ENCODE assay signal across 10 mouse cellular contexts in genomic region chr2:163252645-163253044, GRCm38 (mm10). TPM values are rescaled to one million over a fixed set of nuclear protein-coding genes. Genes with fewer than 3 reads are reported as not detected.
DNase-seq lines count a peak whose midpoint lies in the region; ATAC-seq and TF ChIP-seq lines count a peak whose summit lies in the region.
"Had no signal": no experiment of that assay in that cellular context is flagged by ENCODE, and none has a peak within 500 bp of the region (broad histone marks: within the 10 kb centered on the region; RNA-seq: fewer than 3 reads in every experiment).

No protein-coding gene starts in this region.

- H3K9me3 ChIP-seq in forebrain, postnatal 0 days (ENCODE audit: low read length), result no peaks in the 10 kb centered on the region
- H3K9me3 ChIP-seq in forebrain, embryonic 16.5 days (ENCODE audit: control insufficient read depth, low read length), result no peaks in the 10 kb centered on the region
- no peaks in the 10 kb centered on the region for H3K9me3 ChIP-seq in midbrain, embryonic 12.5 days
- no peaks in the 10 kb centered on the region for H3K9me3 ChIP-seq in midbrain, embryonic 11.5 days (ENCODE audit: control insufficient read depth, low read length)
- H3K9me3 ChIP-seq in midbrain, postnatal 0 days (ENCODE audit: low read length), result no peaks in the 10 kb centered on the region
- H3K9me3 ChIP-seq: neural tube, embryonic 12.5 days had no signal

- DNase-seq in forebrain, postnatal 0 days, result no peak
- DNase-seq in midbrain, embryonic 11.5 days (ENCODE audit: low spot score, missing footprints), result no peak
- DNase-seq in c-Kit-positive CD71-positive TER-119-negative erythroid progenitor cells, embryonic 14.5 days (ENCODE audit: low read depth), result peak; percentile 15
- no peak for DNase-seq in midbrain, postnatal 0 days (ENCODE audit: low spot score)
- no peak for DNase-seq in frontal cortex, postnatal 36 days (ENCODE audit: low spot score in 2 of 2)
- no peak for DNase-seq in thymus, postnatal 0 days (ENCODE audit: low spot score)
- DNase-seq: gastrocnemius, postnatal 10 days had no signal

- no peak overlapping the region for H3K4me2 ChIP-seq in forebrain, postnatal 0 days (ENCODE audit: low read depth)
- no peak overlapping the region for H3K4me2 ChIP-seq in forebrain, embryonic 16.5 days (ENCODE audit: low read length)
- no peak overlapping the region for H3K4me2 ChIP-seq in midbrain, embryonic 12.5 days (replicated peaks)
- no peak overlapping the region for H3K4me2 ChIP-seq in midbrain, embryonic 11.5 days
- H3K4me2 ChIP-seq in midbrain, postnatal 0 days (ENCODE audit: low read depth, low read length, poor library complexity, severe bottlenecking), result no peak overlapping the region
- H3K4me2 ChIP-seq: neural tube, embryonic 12.5 days had no signal

- peak; percentile 52 for TF ChIP-seq CTCF in forebrain, postnatal 0 days (IDR thresholded peaks at IDR 0.05; ENCODE audit: low read depth)
- peak; percentile 65 for TF ChIP-seq CTCF in midbrain, postnatal 0 days (IDR thresholded peaks at IDR 0.05)

- peaks cover 4% of the 10 kb centered on the region; the same call in 1 of the 2 replicates for H3K4me1 ChIP-seq in forebrain, postnatal 0 days (ENCODE audit: insufficient read depth)
- H3K4me1 ChIP-seq in forebrain, embryonic 16.5 days (replicated peaks; ENCODE audit: control insufficient read depth, insufficient read depth, low read length), result peaks cover 10% of the 10 kb centered on the region
- peaks cover 18% of the 10 kb centered on the region for H3K4me1 ChIP-seq in midbrain, embryonic 12.5 days
- no peaks in the 10 kb centered on the region for H3K4me1 ChIP-seq in midbrain, embryonic 11.5 days (ENCODE audit: control insufficient read depth, insufficient read depth, low read length)
- no peaks in the 10 kb centered on the region for H3K4me1 ChIP-seq in midbrain, postnatal 0 days (ENCODE audit: insufficient read depth, low read length)

- no peak for ATAC-seq in forebrain, postnatal 0 days
- ATAC-seq in forebrain, embryonic 16.5 days, result no peak
- ATAC-seq in midbrain, embryonic 12.5 days (ENCODE audit: low FRiP score, low read depth), result no peak
- no peak for ATAC-seq in midbrain, embryonic 11.5 days (ENCODE audit: low FRiP score)
- no peak for ATAC-seq in midbrain, postnatal 0 days (ENCODE audit: low FRiP score)

- peaks cover 12% of the 10 kb centered on the region; the same call in 1 of the 2 replicates for H3K27me3 ChIP-seq in forebrain, postnatal 0 days (ENCODE audit: insufficient read depth, low read length)
- no peaks in the 10 kb centered on the region for H3K27me3 ChIP-seq in forebrain, embryonic 16.5 days (replicated peaks; ENCODE audit: control insufficient read depth, insufficient read depth, low read length)
- no peaks in the 10 kb centered on the region for H3K27me3 ChIP-seq in midbrain, embryonic 12.5 days
- no peaks in the 10 kb centered on the region for H3K27me3 ChIP-seq in midbrain, embryonic 11.5 days (ENCODE audit: control insufficient read depth, insufficient read depth, low read length)
- H3K27me3 ChIP-seq in midbrain, postnatal 0 days (ENCODE audit: insufficient read depth, low read length), result no peaks in the 10 kb centered on the region
- H3K27me3 ChIP-seq: neural tube, embryonic 12.5 days had no signal

- no peak overlapping the region for H3K9ac ChIP-seq in forebrain, postnatal 0 days
- no peak overlapping the region for H3K9ac ChIP-seq in forebrain, embryonic 16.5 days (replicated peaks; ENCODE audit: low read depth, low read length)
- no peak overlapping the region for H3K9ac ChIP-seq in midbrain, embryonic 12.5 days (replicated peaks)
- no peak overlapping the region for H3K9ac ChIP-seq in midbrain, embryonic 11.5 days (ENCODE audit: low read length)
- no peak overlapping the region for H3K9ac ChIP-seq in midbrain, postnatal 0 days (replicated peaks; ENCODE audit: low read length, poor library complexity, severe bottlenecking)
- H3K9ac ChIP-seq: neural tube, embryonic 12.5 days had no signal

- no peak overlapping the region for H3K4me3 ChIP-seq in forebrain, postnatal 0 days (ENCODE audit: low read depth, low read length)
- H3K4me3 ChIP-seq in forebrain, embryonic 16.5 days (replicated peaks; ENCODE audit: low read length), result no peak overlapping the region
- no peak overlapping the region for H3K4me3 ChIP-seq in midbrain, embryonic 12.5 days
- no peak overlapping the region for H3K4me3 ChIP-seq in midbrain, embryonic 11.5 days (ENCODE audit: low read depth, low read length)
- H3K4me3 ChIP-seq in midbrain, postnatal 0 days (ENCODE audit: low read depth, low read length), result no peak overlapping the region
- H3K4me3 ChIP-seq: neural tube, embryonic 12.5 days had no signal

- H3K36me3 ChIP-seq in forebrain, postnatal 0 days (ENCODE audit: insufficient read depth), result no peaks in the 10 kb centered on the region
- no peaks in the 10 kb centered on the region for H3K36me3 ChIP-seq in forebrain, embryonic 16.5 days (ENCODE audit: control insufficient read depth, insufficient read depth)
- no peaks in the 10 kb centered on the region for H3K36me3 ChIP-seq in midbrain, embryonic 12.5 days
- H3K36me3 ChIP-seq in midbrain, embryonic 11.5 days (ENCODE audit: control insufficient read depth, insufficient read depth, low read length), result no peaks in the 10 kb centered on the region
- no peaks in the 10 kb centered on the region for H3K36me3 ChIP-seq in midbrain, postnatal 0 days (ENCODE audit: insufficient read depth, low read length)
- H3K36me3 ChIP-seq: neural tube, embryonic 12.5 days had no signal

- 93% methylated on average over 2 of the region's 2 CpGs for WGBS in forebrain, postnatal 0 days
- WGBS in forebrain, embryonic 16.5 days, result 93% methylated on average over 2 of the region's 2 CpGs
- 99% methylated on average over 2 of the region's 2 CpGs for WGBS in midbrain, embryonic 12.5 days
- 93% methylated on average over 2 of the region's 2 CpGs for WGBS in midbrain, embryonic 11.5 days
- 93% methylated on average over 2 of the region's 2 CpGs for WGBS in midbrain, postnatal 0 days

- peak overlapping the region; percentile 69; the same call in 1 of the 2 replicates for H3K27ac ChIP-seq in forebrain, postnatal 0 days (ENCODE audit: low read depth, low read length)
- H3K27ac ChIP-seq in forebrain, embryonic 16.5 days (ENCODE audit: low read length), result no peak overlapping the region; the same call in 1 of the 2 replicates
- peak overlapping the region; percentile 75 for H3K27ac ChIP-seq in midbrain, embryonic 12.5 days (replicated peaks)
- H3K27ac ChIP-seq in midbrain, embryonic 11.5 days (ENCODE audit: low read depth, low read length), result no peak overlapping the region
- H3K27ac ChIP-seq in midbrain, postnatal 0 days (ENCODE audit: low read depth, low read length), result peak overlapping the region; percentile 69
- H3K27ac ChIP-seq: neural tube, embryonic 12.5 days had no signal

RNA-seq across cellular contexts. Expression of gene Tox2, which starts 49.7 kb away (rescaled TPM):
- total RNA-seq in forebrain, postnatal 0 days (2014; rRNA removed), result 2.8 and 8.0 TPM in 2 replicates
- 21.0 and 35.2 TPM in 2 replicates for polyA plus RNA-seq in forebrain, postnatal 0 days (2015; fragmentation: Nextera tagmentation; extraction: Ambion mirVana)
- polyA plus RNA-seq in forebrain, embryonic 16.5 days (2015; fragmentation: Nextera tagmentation; extraction: Ambion mirVana), result 17.6 and 22.9 TPM in 2 replicates
- 38.1 and 39.4 TPM in 2 replicates for polyA plus RNA-seq in midbrain, embryonic 12.5 days (2016; fragmentation: Nextera tagmentation; extraction: Ambion mirVana)
- 37.3 and 38.2 TPM in 2 replicates for polyA plus RNA-seq in midbrain, embryonic 11.5 days (2014; fragmentation: Nextera tagmentation; extraction: Ambion mirVana)
- 7.6 and 14.3 TPM in 2 replicates for total RNA-seq in midbrain, postnatal 0 days (2014; rRNA removed)
- 57.0 and 64.7 TPM in 2 replicates for polyA plus RNA-seq in midbrain, postnatal 0 days (2015; fragmentation: Nextera tagmentation; extraction: Ambion mirVana)
- polyA plus RNA-seq in thymus, postnatal 0 days (2015; fragmentation: Nextera tagmentation; extraction: Ambion mirVana), result 2.7 and 3.5 TPM in 2 replicates

Comparison
In these comparisons a context has a peak if more than half of its experiments do, and no peak if none do; other contexts are left out.
1. H3K27ac ChIP-seq: peak in forebrain, postnatal 0 days (single experiment), midbrain, embryonic 12.5 days (single experiment) and midbrain, postnatal 0 days (single experiment); none in forebrain, embryonic 16.5 days (single experiment) and midbrain, embryonic 11.5 days (single experiment).